Mouse (Mus musculus) adrenal gland, postnatal 25 days (tissue): Measurements from ENCODE around the gene Ccdc34. TPM values are rescaled to one million over a fixed set of nuclear protein-coding genes. Genes with fewer than 3 reads are reported as not detected.

Experiments
- DNase-seq: peaks from one replicate; pipeline ENCODE4 v3.0.0; 2021; ENCODE audit warnings: mixed read lengths
- total RNA-seq: library from RNA; stranded (reverse); gene quantifications from 2 replicates; pipeline ENCODE4 v1.2.3, GENCODE M21; 2021

Ccdc34 gene
- total RNA-seq, 1 experiment from 2014 or later, result 11.4 TPM

GRCm38 (mm10) chr2:109996411-109996810 lies 21.2 kb upstream of the Ccdc34 start:
- peak; percentile 55 for DNase-seq

- DNase-seq, result no peak
Observed at GRCm38 (mm10) chr2:110004668-110005067, 12.9 kb upstream of the Ccdc34 start.

- DNase-seq, result no peak
Observed at GRCm38 (mm10) chr2:110005164-110005563, 12.5 kb upstream of the Ccdc34 start.

- no peak for DNase-seq
Observed at GRCm38 (mm10) chr2:110005596-110006239, 11.9 kb upstream of the Ccdc34 start.

GRCm38 (mm10) chr2:110007423-110008267 lies 10.0 kb upstream of the Ccdc34 start:
- DNase-seq, result no peak

GRCm38 (mm10) chr2:110009449-110009848 lies 8.2 kb upstream of the Ccdc34 start:
- no peak for DNase-seq

- DNase-seq, result no peak
Observed at GRCm38 (mm10) chr2:110012184-110012725, 5.4 kb upstream of the Ccdc34 start.

- no peak for DNase-seq
Observed at GRCm38 (mm10) chr2:110017087-110017486, 530 bp upstream of the Ccdc34 start.

- no peak for DNase-seq
Observed at GRCm38 (mm10) chr2:110019656-110020055, 2.0 kb downstream of the Ccdc34 start.

GRCm38 (mm10) chr2:110020430-110020829 lies 2.8 kb downstream of the Ccdc34 start:
- no peak for DNase-seq

- DNase-seq, result no peak
Observed at GRCm38 (mm10) chr2:110036265-110036664, 18.6 kb downstream of the Ccdc34 start.

- no peak for DNase-seq
Observed at GRCm38 (mm10) chr2:110036665-110037064, 19.0 kb downstream of the Ccdc34 start.

GRCm38 (mm10) chr2:110037221-110037620 lies 19.6 kb downstream of the Ccdc34 start:
- no peak for DNase-seq

GRCm38 (mm10) chr2:110038341-110038740 lies 20.7 kb downstream of the Ccdc34 start:
- no peak for DNase-seq

- no peak for DNase-seq
Observed at GRCm38 (mm10) chr2:110042861-110043760, 25.5 kb downstream of the Ccdc34 start.

- DNase-seq, result no peak
Observed at GRCm38 (mm10) chr2:110058424-110058823, 40.8 kb downstream of the Ccdc34 start.

GRCm38 (mm10) chr2:110063131-110063530 lies 45.5 kb downstream of the Ccdc34 start:
- DNase-seq, result no peak

- no peak for DNase-seq
Observed at GRCm38 (mm10) chr2:110068916-110069315, 51.3 kb downstream of the Ccdc34 start.

GRCm38 (mm10) chr2:110073023-110073422 lies 55.4 kb downstream of the Ccdc34 start:
- no peak for DNase-seq

- no peak for DNase-seq
Observed at GRCm38 (mm10) chr2:110074646-110075452, 57.2 kb downstream of the Ccdc34 start.

GRCm38 (mm10) chr2:110077240-110077639 lies 59.6 kb downstream of the Ccdc34 start:
- no peak for DNase-seq
